Mouse (Mus musculus) C2C12 (cell line): Measurements from ENCODE around the gene Gbp2b.

Source experiments
- CEBPB ChIP-seq: IDR thresholded peaks from one replicate; pipeline ENCODE4 v1.6.1; 2011; ENCODE audit warnings: low read depth, mild to moderate bottlenecking, control low read depth, moderate library complexity
- CTCF ChIP-seq: IDR thresholded peaks from one replicate; pipeline ENCODE4 v1.5.1; 2011; ENCODE audit not compliant: control insufficient read depth, insufficient read depth, insufficient read length
- MAX ChIP-seq: IDR thresholded peaks from one replicate; pipeline ENCODE4 v1.6.1; 2011; ENCODE audit warnings: mild to moderate bottlenecking, control low read depth
- MYOD1 ChIP-seq: IDR thresholded peaks from one replicate; pipeline ENCODE4 v1.6.1; 2011; ENCODE audit warnings: low read depth; ENCODE audit not compliant: control insufficient read depth, insufficient read length
- USF1 ChIP-seq: IDR thresholded peaks from one replicate; pipeline ENCODE4 v1.6.1; 2011; ENCODE audit warnings: low read depth, mild to moderate bottlenecking, control low read depth, moderate library complexity

- TF ChIP-seq CTCF, result no peak
- TF ChIP-seq MAX, result no peak
- no peak for TF ChIP-seq MYOD1
- no peak for TF ChIP-seq CEBPB
- no peak for TF ChIP-seq USF1
Measured at GRCm38 (mm10) chr3:142550052-142550676, 44.5 kb upstream of the Gbp2b start.
